Mouse (Mus musculus) C2C12 (cell line): ENCODE measurements around the gene Adcy3.

ENCODE experiments used
- CTCF ChIP-seq: IDR thresholded peaks from one replicate; pipeline ENCODE4 v1.5.1; 2011; ENCODE audit not compliant: control insufficient read depth, insufficient read depth, insufficient read length
- FOSL1 ChIP-seq: IDR thresholded peaks from one replicate; pipeline ENCODE4 v1.8.0; 2011; ENCODE audit warnings: mild to moderate bottlenecking, low read length; ENCODE audit not compliant: poor library complexity, insufficient read depth, severe bottlenecking
- MAX ChIP-seq: IDR thresholded peaks from one replicate; pipeline ENCODE4 v1.6.1; 2011; ENCODE audit warnings: mild to moderate bottlenecking, control low read depth
- MYOG ChIP-seq: IDR thresholded peaks from one replicate; pipeline ENCODE4 v1.6.1; 2011; ENCODE audit not compliant: control insufficient read depth, insufficient read length; ENCODE audit errors: extremely low read depth
- USF1 ChIP-seq: IDR thresholded peaks from one replicate; pipeline ENCODE4 v1.6.1; 2011; ENCODE audit warnings: low read depth, mild to moderate bottlenecking, control low read depth, moderate library complexity

DNA sequence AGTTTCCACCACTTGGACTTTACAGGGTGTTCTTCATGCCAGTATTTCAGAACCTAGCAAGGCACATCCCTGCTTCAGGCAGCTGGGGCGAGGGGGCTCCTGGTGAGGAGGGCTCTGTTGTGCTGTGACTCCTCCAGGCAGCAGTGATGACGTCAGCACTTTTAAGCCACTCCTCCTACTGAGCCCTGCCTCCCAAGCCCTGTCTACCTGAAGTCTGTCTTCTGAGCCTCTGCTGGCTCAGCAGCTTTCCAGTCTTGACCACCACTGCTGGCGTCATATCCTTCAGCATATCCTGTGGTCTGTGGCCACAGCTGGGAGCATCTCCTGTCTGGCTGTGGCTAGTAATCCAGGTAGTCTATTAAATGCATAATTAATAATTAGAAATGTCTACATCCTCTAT, 47.6 kb downstream of the Adcy3 start:
- no peak for TF ChIP-seq CTCF
- no peak for TF ChIP-seq MAX
- no peak for TF ChIP-seq MYOG
- TF ChIP-seq USF1: no peak
- TF ChIP-seq FOSL1: no peak
